Mouse (Mus musculus): ENCODE data around the gene Ppp1r9a. TPM values are rescaled to one million over a fixed set of nuclear protein-coding genes. Genes with fewer than 3 reads are reported as not detected.
A peak's percentile ranks its signal among the peaks of the same experiment; 100 is the strongest.

Gene Ppp1r9a
- polyA plus RNA-seq, 1 experiment from 2014 or later, result 17.8 TPM

DNA sequence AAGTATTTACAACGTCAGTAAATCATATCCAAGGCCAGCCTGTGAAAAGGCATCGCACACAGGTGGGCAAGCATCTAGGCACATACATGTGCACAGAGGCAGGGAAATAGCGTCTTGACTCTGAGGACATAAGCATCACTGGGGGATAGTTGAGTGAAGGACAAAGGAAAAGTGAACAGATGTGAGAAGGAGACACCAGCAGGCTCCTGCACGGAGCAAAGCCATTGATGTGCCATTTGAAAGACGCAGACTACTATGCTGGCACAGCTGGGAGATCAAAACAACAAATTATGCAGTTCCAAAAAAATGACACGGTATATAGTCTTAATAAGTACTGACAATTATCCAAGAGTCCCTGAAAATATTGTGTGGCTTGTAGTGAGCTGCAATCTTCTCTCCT lies 284.9 kb downstream of the Ppp1r9a start:
- no peak for DNase-seq (ENCODE audit: low spot score, missing footprints)
- 93% methylated on average over 6 of the region's 6 CpGs for WGBS
- H3K9me3 ChIP-seq (ENCODE audit: control insufficient read depth, low read length), result no peaks in the 10 kb centered on the region

DNA sequence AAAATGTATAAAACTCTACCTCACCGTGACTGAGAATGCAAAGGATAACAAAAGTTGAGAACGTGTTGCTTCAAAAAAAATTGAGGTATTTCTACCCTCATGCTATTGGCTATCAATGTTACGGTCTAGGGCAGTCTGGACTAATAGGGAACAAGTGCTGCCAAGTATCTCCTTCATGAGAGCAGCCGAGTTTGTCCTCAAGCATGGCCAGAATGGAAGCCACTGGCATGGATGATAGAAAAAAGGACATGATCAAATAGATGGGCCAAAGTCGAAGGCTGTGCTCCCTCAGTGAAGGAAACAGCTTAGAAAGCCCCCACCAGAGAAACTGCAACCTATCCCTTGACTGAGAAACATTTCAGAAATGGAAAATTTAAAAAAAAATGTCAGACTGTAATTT lies 285.3 kb downstream of the Ppp1r9a start:
- ATAC-seq (ENCODE audit: low FRiP score) (no peak), DNase-seq (ENCODE audit: low spot score, missing footprints) (no peak)
- no peaks in the 10 kb centered on the region for H3K4me1 ChIP-seq (ENCODE audit: control insufficient read depth, insufficient read depth, low read length)
- H3K4me2 ChIP-seq, result no peak overlapping the region
- no peak overlapping the region for H3K27ac ChIP-seq (ENCODE audit: low read depth, low read length)
- no peaks in the 10 kb centered on the region for H3K9me3 ChIP-seq (ENCODE audit: control insufficient read depth, low read length)
- H3K27me3 ChIP-seq (ENCODE audit: control insufficient read depth, insufficient read depth, low read length), result no peaks in the 10 kb centered on the region
- H3K9ac ChIP-seq (ENCODE audit: low read length), result no peak overlapping the region
- WGBS, result 89% methylated on average over 5 of the region's 5 CpGs
- no peaks in the 10 kb centered on the region for H3K36me3 ChIP-seq (ENCODE audit: control insufficient read depth, insufficient read depth, low read length)
- no peak overlapping the region for H3K4me3 ChIP-seq (ENCODE audit: low read depth, low read length)

More for the DNA sequence above, 284.9 kb downstream of the Ppp1r9a start:
- Histone ChIP-seq H3K27me3 (ENCODE audit: control insufficient read depth, insufficient read depth, low read length) (no peaks in the 10 kb centered on the region), H3K4me2 (no peak overlapping the region), H3K4me1 (ENCODE audit: control insufficient read depth, insufficient read depth, low read length) (no peaks in the 10 kb centered on the region), H3K4me3 (ENCODE audit: low read depth, low read length) (no peak overlapping the region), H3K36me3 (ENCODE audit: control insufficient read depth, insufficient read depth, low read length) (no peaks in the 10 kb centered on the region), H3K9ac (ENCODE audit: low read length) (no peak overlapping the region), H3K27ac (ENCODE audit: low read depth, low read length) (no peak overlapping the region)
- no peak for ATAC-seq (ENCODE audit: low FRiP score)

DNA sequence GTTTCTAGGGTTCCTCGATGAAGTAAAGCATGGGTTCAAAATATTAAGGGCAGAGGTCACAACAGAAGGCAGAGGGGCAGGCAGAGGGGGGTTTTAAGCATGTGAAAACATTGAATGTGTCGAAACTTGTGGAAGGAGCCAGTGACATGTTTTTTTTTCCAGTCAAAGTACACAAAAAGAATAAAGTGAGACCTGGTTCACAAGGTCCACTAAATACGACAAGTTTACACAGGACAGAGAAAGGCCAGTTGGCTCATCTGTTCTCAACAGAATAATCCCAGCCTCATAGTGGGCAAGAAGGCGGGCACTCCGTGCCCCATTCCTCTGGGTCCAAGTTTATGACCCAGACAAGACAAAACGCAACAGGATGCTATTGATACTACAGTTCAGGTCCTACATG lies 286.2 kb downstream of the Ppp1r9a start:
- no peak overlapping the region for H3K27ac ChIP-seq (ENCODE audit: low read depth, low read length)
- no peaks in the 10 kb centered on the region for H3K9me3 ChIP-seq (ENCODE audit: control insufficient read depth, low read length)
- H3K4me3 ChIP-seq (ENCODE audit: low read depth, low read length), result no peak overlapping the region
- H3K36me3 ChIP-seq (ENCODE audit: control insufficient read depth, insufficient read depth, low read length), result no peaks in the 10 kb centered on the region
- no peaks in the 10 kb centered on the region for H3K27me3 ChIP-seq (ENCODE audit: control insufficient read depth, insufficient read depth, low read length)
- H3K4me1 ChIP-seq (ENCODE audit: control insufficient read depth, insufficient read depth, low read length), result no peaks in the 10 kb centered on the region; the same call in 1 of the 2 replicates
- 73% methylated on average over 6 of the region's 6 CpGs for WGBS
- H3K4me2 ChIP-seq, result no peak overlapping the region
- H3K9ac ChIP-seq (ENCODE audit: low read length), result no peak overlapping the region
- no peak for DNase-seq (ENCODE audit: low spot score, missing footprints)
- ATAC-seq (ENCODE audit: low FRiP score), result no peak

DNA sequence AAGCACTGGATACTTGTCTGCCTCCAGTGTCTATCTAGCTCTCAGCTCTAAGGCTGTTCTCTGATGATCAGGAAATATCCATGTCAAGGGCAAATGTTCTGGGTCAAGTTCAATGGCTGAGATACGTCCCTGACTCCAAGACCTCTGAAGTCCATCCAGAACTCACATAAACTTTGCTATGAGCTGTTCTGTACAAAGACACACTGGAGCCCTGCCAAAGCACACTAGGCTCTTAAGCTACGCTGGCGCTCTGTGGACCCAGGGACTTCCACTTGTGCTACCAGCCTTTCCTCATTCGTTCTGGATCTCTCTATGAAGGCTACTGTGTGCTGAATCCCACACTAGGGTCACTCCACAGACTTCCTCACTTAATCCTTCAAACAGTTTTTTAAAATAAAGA lies 286.8 kb downstream of the Ppp1r9a start:
- H3K4me3 ChIP-seq (ENCODE audit: low read depth, low read length), result no peak overlapping the region
- H3K27me3 ChIP-seq (ENCODE audit: control insufficient read depth, insufficient read depth, low read length), result no peaks in the 10 kb centered on the region
- ATAC-seq (ENCODE audit: low FRiP score), result no peak

DNA sequence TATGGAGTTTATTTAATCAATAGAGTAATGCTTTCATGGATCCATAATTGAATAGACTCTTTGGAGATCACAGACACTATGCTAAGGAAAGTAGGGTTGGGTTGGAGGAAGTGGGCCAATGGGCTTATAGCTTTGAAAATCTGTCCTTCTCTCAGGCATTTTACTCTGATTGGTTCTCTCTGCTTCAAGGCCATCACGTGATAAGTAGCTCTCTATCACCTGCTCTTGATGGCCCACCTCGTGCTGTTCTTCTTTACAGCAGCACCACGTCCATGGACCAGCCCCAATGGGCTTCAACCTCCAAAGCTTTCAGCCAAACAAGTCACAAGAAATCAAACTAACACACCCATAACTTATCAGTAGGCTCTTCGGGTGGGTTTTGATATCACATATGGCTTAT lies 288.0 kb downstream of the Ppp1r9a start:
- H3K4me2 ChIP-seq, result no peak overlapping the region
- no peaks in the 10 kb centered on the region for H3K36me3 ChIP-seq (ENCODE audit: control insufficient read depth, insufficient read depth, low read length)
- no peaks in the 10 kb centered on the region for H3K9me3 ChIP-seq (ENCODE audit: control insufficient read depth, low read length)
- DNase-seq (ENCODE audit: low spot score, missing footprints), result no peak
- H3K27ac ChIP-seq (ENCODE audit: low read depth, low read length), result no peak overlapping the region
- 87% methylated on average over 4 of the region's 4 CpGs for WGBS
- no peak overlapping the region for H3K9ac ChIP-seq (ENCODE audit: low read length)
- no peaks in the 10 kb centered on the region for H3K27me3 ChIP-seq (ENCODE audit: control insufficient read depth, insufficient read depth, low read length)
- no peak overlapping the region for H3K4me3 ChIP-seq (ENCODE audit: low read depth, low read length)
- no peak for ATAC-seq (ENCODE audit: low FRiP score)
- no peaks in the 10 kb centered on the region; the same call in 1 of the 2 replicates for H3K4me1 ChIP-seq (ENCODE audit: control insufficient read depth, insufficient read depth, low read length)

More for the DNA sequence above, 286.8 kb downstream of the Ppp1r9a start:
- H3K4me2 ChIP-seq, result no peak overlapping the region
- H3K9me3 ChIP-seq (ENCODE audit: control insufficient read depth, low read length), result no peaks in the 10 kb centered on the region
- no peaks in the 10 kb centered on the region for H3K36me3 ChIP-seq (ENCODE audit: control insufficient read depth, insufficient read depth, low read length)
- H3K9ac ChIP-seq (ENCODE audit: low read length), result no peak overlapping the region
- WGBS, result 88% methylated on average over 4 of the region's 4 CpGs
- DNase-seq (ENCODE audit: low spot score, missing footprints), result no peak
- H3K27ac ChIP-seq (ENCODE audit: low read depth, low read length), result no peak overlapping the region
- H3K4me1 ChIP-seq (ENCODE audit: control insufficient read depth, insufficient read depth, low read length), result no peaks in the 10 kb centered on the region; the same call in 1 of the 2 replicates

DNA sequence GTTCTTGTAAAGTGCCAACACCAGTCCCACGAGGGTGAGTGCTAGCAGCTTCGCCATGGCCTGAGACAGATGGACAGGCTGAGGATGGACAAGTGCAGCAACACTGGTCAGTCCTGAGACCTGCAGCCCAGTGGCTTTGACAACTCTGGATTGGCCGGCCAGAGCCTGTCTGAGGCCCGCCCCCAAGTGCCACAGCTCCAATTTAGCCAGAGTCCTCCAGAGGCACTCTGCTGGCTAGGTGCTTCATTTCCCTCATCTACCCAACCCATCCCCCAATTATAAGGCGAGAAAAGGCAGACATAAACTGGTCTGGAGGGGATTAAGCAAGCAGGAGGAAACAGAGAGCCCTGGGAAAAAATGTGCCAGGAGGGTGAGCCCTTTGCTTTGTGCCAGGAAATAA lies 291.0 kb downstream of the Ppp1r9a start, which contains the start of gene Pon1:
TSS of gene Pon1 (minus strand) at position 254 of the 400 bp plus-strand sequence.
- no peaks in the 10 kb centered on the region for H3K9me3 ChIP-seq (ENCODE audit: control insufficient read depth, low read length)
- H3K27ac ChIP-seq (ENCODE audit: low read depth, low read length), result no peak within 1 kb of the TSS
- no peak within 1 kb of the TSS for H3K4me3 ChIP-seq (ENCODE audit: low read depth, low read length)
- DNase-seq (ENCODE audit: low spot score, missing footprints) (no peak), ATAC-seq (ENCODE audit: low FRiP score) (0 out of 2 replicates have a peak, but pooled peaks have one; percentile 27)
- H3K9ac ChIP-seq (ENCODE audit: low read length), result no peak within 1 kb of the TSS
- H3K4me2 ChIP-seq, result no peak within 1 kb of the TSS
- no peaks in the 10 kb centered on the region; the same call in 1 of the 2 replicates for H3K4me1 ChIP-seq (ENCODE audit: control insufficient read depth, insufficient read depth, low read length)
- no peaks in the 10 kb centered on the region for H3K36me3 ChIP-seq (ENCODE audit: control insufficient read depth, insufficient read depth, low read length)
- 33% methylated on average over 5 of the region's 5 CpGs for WGBS
- no peaks in the 10 kb centered on the region for H3K27me3 ChIP-seq (ENCODE audit: control insufficient read depth, insufficient read depth, low read length)

DNA sequence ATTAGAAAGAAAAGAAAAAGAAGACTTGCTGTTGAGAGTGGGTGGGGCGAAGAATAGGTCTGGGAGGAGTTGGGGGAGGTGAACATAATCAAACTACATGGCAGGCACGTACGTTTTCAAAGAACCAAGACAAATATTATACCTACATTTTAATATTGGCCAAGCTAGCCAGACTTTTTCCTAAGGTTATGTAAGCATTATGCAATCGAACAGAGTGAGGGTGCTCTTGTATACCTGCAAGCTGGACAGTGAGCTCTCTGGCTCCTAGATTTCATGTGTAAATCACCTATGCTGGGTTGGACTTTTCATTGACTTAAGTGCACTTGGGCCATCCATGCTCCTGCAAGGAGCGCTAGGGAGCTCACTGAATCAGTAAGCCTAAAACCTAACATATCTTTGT lies 295.9 kb downstream of the Ppp1r9a start:
- H3K36me3 ChIP-seq (ENCODE audit: control insufficient read depth, insufficient read depth, low read length), result no peaks in the 10 kb centered on the region
- H3K4me3 ChIP-seq (ENCODE audit: low read depth, low read length), result no peak overlapping the region
- H3K9me3 ChIP-seq (ENCODE audit: control insufficient read depth, low read length), result no peaks in the 10 kb centered on the region
- H3K9ac ChIP-seq (ENCODE audit: low read length), result no peak overlapping the region
- H3K27me3 ChIP-seq (ENCODE audit: control insufficient read depth, insufficient read depth, low read length), result no peaks in the 10 kb centered on the region
- DNase-seq (ENCODE audit: low spot score, missing footprints) (no peak), ATAC-seq (ENCODE audit: low FRiP score) (no peak)
- H3K4me1 ChIP-seq (ENCODE audit: control insufficient read depth, insufficient read depth, low read length), result no peaks in the 10 kb centered on the region; the same call in 1 of the 2 replicates
- no peak overlapping the region for H3K4me2 ChIP-seq
- no peak overlapping the region for H3K27ac ChIP-seq (ENCODE audit: low read depth, low read length)
- WGBS, result 91% methylated on average over 5 of the region's 5 CpGs

DNA sequence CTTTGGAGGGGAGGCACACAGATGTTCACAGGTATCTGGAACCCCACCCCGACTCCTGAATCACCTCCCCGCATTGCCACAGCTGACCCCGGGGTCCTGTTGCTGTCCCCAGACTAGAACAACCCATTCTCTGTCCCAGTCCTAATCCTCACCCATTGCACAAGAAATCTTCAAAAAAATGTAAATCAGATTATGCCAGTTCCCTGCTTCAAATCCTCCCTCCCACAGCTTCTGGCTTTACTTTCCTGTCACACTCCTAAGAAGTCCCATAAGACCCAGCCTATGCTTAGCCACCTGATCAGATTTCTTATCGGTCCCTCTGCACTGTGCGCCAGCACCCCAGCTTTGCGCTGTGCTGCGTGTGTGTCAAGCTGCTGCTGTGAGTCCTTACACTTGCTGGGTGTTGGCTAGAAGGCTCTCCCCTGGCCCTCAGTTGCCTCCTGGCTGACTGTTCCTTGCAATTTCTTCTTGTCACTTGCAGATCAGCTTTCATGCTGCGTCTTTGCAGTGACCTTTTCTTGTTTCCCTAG lies 296.7 kb downstream of the Ppp1r9a start:
- no peak overlapping the region for H3K4me3 ChIP-seq (ENCODE audit: low read depth, low read length)
- H3K9ac ChIP-seq (ENCODE audit: low read length), result no peak overlapping the region
- no peak for ATAC-seq (ENCODE audit: low FRiP score)
- no peaks in the 10 kb centered on the region for H3K4me1 ChIP-seq (ENCODE audit: control insufficient read depth, insufficient read depth, low read length)
- no peak for DNase-seq (ENCODE audit: low spot score, missing footprints)
- 88% methylated on average over 8 of the region's 8 CpGs for WGBS
- no peaks in the 10 kb centered on the region for H3K36me3 ChIP-seq (ENCODE audit: control insufficient read depth, insufficient read depth, low read length)
- no peak overlapping the region for H3K4me2 ChIP-seq
- no peak overlapping the region for H3K27ac ChIP-seq (ENCODE audit: low read depth, low read length)
- H3K9me3 ChIP-seq (ENCODE audit: control insufficient read depth, low read length), result no peaks in the 10 kb centered on the region
- no peaks in the 10 kb centered on the region for H3K27me3 ChIP-seq (ENCODE audit: control insufficient read depth, insufficient read depth, low read length)

DNA sequence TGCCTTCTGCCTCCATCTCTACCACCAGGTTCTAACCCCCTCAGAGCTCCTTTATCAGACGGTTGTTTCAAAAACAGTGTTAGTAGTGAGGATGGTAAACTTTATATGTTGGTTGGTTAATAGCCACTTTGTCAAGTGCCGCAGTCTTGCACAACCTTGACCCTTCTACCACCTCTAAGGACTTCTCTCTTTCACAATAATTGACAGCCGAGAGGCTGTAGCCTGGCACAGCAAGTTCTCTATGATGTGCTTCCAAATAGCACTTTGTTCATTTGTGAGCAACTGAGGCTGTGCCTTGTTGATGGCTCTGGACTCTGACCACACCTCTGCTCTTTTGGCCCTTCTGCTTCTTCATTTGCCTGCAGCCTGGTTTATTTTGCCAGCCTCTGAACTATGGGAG lies 297.2 kb downstream of the Ppp1r9a start:
- Histone ChIP-seq H3K4me1 (ENCODE audit: control insufficient read depth, insufficient read depth, low read length) (no peaks in the 10 kb centered on the region), H3K9ac (ENCODE audit: low read length) (no peak overlapping the region), H3K27ac (ENCODE audit: low read depth, low read length) (no peak overlapping the region), H3K36me3 (ENCODE audit: control insufficient read depth, insufficient read depth, low read length) (no peaks in the 10 kb centered on the region), H3K9me3 (ENCODE audit: control insufficient read depth, low read length) (no peaks in the 10 kb centered on the region), H3K4me2 (no peak overlapping the region), H3K4me3 (ENCODE audit: low read depth, low read length) (no peak overlapping the region), H3K27me3 (ENCODE audit: control insufficient read depth, insufficient read depth, low read length) (no peaks in the 10 kb centered on the region)
- DNase-seq (ENCODE audit: low spot score, missing footprints) (no peak), ATAC-seq (ENCODE audit: low FRiP score) (no peak)
- WGBS, result 91% methylated on average over 3 of the region's 3 CpGs

All from midbrain, embryonic 11.5 days (tissue).